ENCODE assay signal across 8 mouse cellular contexts in genomic region chr2:91258054-91258453, GRCm38 (mm10). TPM values are rescaled to one million over a fixed set of nuclear protein-coding genes. Genes with fewer than 3 reads are reported as not detected.
DNase-seq lines count a peak whose midpoint lies in the region; ATAC-seq and TF ChIP-seq lines count a peak whose summit lies in the region.

No protein-coding gene starts in this region.

- H3K36me3 ChIP-seq in heart, embryonic 10.5 days, result peaks cover 23% of the 10 kb centered on the region
- H3K36me3 ChIP-seq in CH12.LX (replicated peaks in 1 of 2; ENCODE audit: control insufficient read depth in 1 of 2, insufficient read depth in 1 of 2, low read length in 1 of 2), result no peaks in the 10 kb centered on the region
- peaks cover 20% of the 10 kb centered on the region for H3K36me3 ChIP-seq in embryonic facial prominence, embryonic 10.5 days (replicated peaks)
- no peaks in the 10 kb centered on the region for H3K36me3 ChIP-seq in intestine, postnatal 0 days (ENCODE audit: control insufficient read depth, insufficient read depth)
- no peaks in the 10 kb centered on the region for H3K36me3 ChIP-seq in neural tube, embryonic 14.5 days (ENCODE audit: control insufficient read depth, insufficient read depth, low read length)

- no peak for DNase-seq in heart, embryonic 10.5 days (ENCODE audit: low spot score)
- DNase-seq in heart, postnatal 36 days, result no peak
- DNase-seq in CH12.LX (ENCODE audit: extremely low read depth), result no peak
- no peak for DNase-seq in embryonic facial prominence, embryonic 10.5 days (ENCODE audit: low spot score)
- no peak for DNase-seq in thymus, adult 18-20 months
- DNase-seq in spleen, adult 18-20 months, result no peak

- no peaks in the 10 kb centered on the region for H3K9me3 ChIP-seq in heart, embryonic 10.5 days
- no peaks in the 10 kb centered on the region for H3K9me3 ChIP-seq in CH12.LX (replicated peaks; ENCODE audit: low read length)
- H3K9me3 ChIP-seq in embryonic facial prominence, embryonic 10.5 days, result no peaks in the 10 kb centered on the region
- no peaks in the 10 kb centered on the region for H3K9me3 ChIP-seq in intestine, postnatal 0 days (ENCODE audit: control insufficient read depth)
- no peaks in the 10 kb centered on the region for H3K9me3 ChIP-seq in neural tube, embryonic 14.5 days (ENCODE audit: control insufficient read depth, low read length)

- intact Hi-C loops in heart, postnatal 36 days (cut with DNase I), result loop anchor here (5.0 kb wide), 1 partner anchor 141 kb away; the partner anchor contains the start of gene Mybpc3

- in situ Hi-C loops in CH12.LX (cut with MboI; ENCODE audit: low pct_ligation_motif_present, low pct_unique_long_range_greater_than_20kb, low sequenced_read_pairs), result no loop called here

- TF ChIP-seq EP300 in CH12.LX (IDR thresholded peaks at IDR 0.05; ENCODE audit: low read length), result no peak

- dilution Hi-C loops in CH12.LX (cut with MboI; ENCODE audit: extremely low pct_ligation_motif_present, extremely low pct_unique_long_range_greater_than_20kb, low sequenced_read_pairs), result no loop called here

- no peaks in the 10 kb centered on the region for H3K79me2 ChIP-seq in CH12.LX (replicated peaks; ENCODE audit: control insufficient read depth, extremely low read depth, insufficient read depth, poor library complexity, severe bottlenecking)

- no peak for TF ChIP-seq CTCF in CH12.LX (conservative IDR thresholded peaks at IDR 0.05 in 1 of 2, IDR thresholded peaks at IDR 0.05 in 1 of 2; ENCODE audit: low read depth in 2 of 2, low read length in 2 of 2)
- TF ChIP-seq CTCF in intestine, postnatal 0 days (IDR thresholded peaks at IDR 0.05; ENCODE audit: low read depth), result no peak

- peaks cover 44% of the 10 kb centered on the region for H3K27me3 ChIP-seq in heart, embryonic 10.5 days (ENCODE audit: insufficient read depth, poor library complexity, severe bottlenecking)
- H3K27me3 ChIP-seq in CH12.LX (replicated peaks), result peaks cover 6% of the 10 kb centered on the region
- H3K27me3 ChIP-seq in embryonic facial prominence, embryonic 10.5 days (replicated peaks; ENCODE audit: low read depth, poor library complexity, severe bottlenecking), result peaks cover 55% of the 10 kb centered on the region
- peaks cover 4% of the 10 kb centered on the region for H3K27me3 ChIP-seq in intestine, postnatal 0 days (replicated peaks; ENCODE audit: control insufficient read depth, insufficient read depth, low read length)
- peaks cover 12% of the 10 kb centered on the region for H3K27me3 ChIP-seq in neural tube, embryonic 14.5 days (ENCODE audit: control insufficient read depth, insufficient read depth, low read length)

- H3K9ac ChIP-seq in CH12.LX (ENCODE audit: insufficient read depth, low read depth), result no peak overlapping the region
- H3K9ac ChIP-seq in intestine, postnatal 0 days (ENCODE audit: low read depth, low read length), result peak overlapping the region; percentile 37; the same call in 1 of the 2 replicates
- peak overlapping the region; percentile 25 for H3K9ac ChIP-seq in neural tube, embryonic 14.5 days (replicated peaks; ENCODE audit: low read depth, low read length)

- H3K4me1 ChIP-seq in heart, embryonic 10.5 days, result peaks cover 54% of the 10 kb centered on the region
- 0 out of 4 replicates have a peak, but pooled peaks cover 0 to 7% of the 10 kb centered on the region in 2 experiments for H3K4me1 ChIP-seq in CH12.LX (ENCODE audit: control insufficient read depth in 1 of 2, insufficient read depth in 2 of 2)
- H3K4me1 ChIP-seq in embryonic facial prominence, embryonic 10.5 days, result peaks cover 60% of the 10 kb centered on the region
- peaks cover 5% of the 10 kb centered on the region; the same call in 1 of the 2 replicates for H3K4me1 ChIP-seq in intestine, postnatal 0 days (replicated peaks; ENCODE audit: control insufficient read depth, insufficient read depth, low read length)
- peaks cover 19% of the 10 kb centered on the region for H3K4me1 ChIP-seq in neural tube, embryonic 14.5 days (ENCODE audit: control insufficient read depth, insufficient read depth, low read length)

- 78% methylated on average over 5 of the region's 5 CpGs for WGBS in heart, embryonic 10.5 days
- WGBS in embryonic facial prominence, embryonic 10.5 days, result 66% methylated on average over 5 of the region's 5 CpGs
- WGBS in intestine, postnatal 0 days, result 55% methylated on average over 5 of the region's 5 CpGs
- 49% methylated on average over 5 of the region's 5 CpGs for WGBS in neural tube, embryonic 14.5 days

- H3K27ac ChIP-seq in heart, embryonic 10.5 days, result peak overlapping the region; percentile 85
- no peak overlapping the region for H3K27ac ChIP-seq in CH12.LX (ENCODE audit: insufficient read depth, low read depth)
- H3K27ac ChIP-seq in embryonic facial prominence, embryonic 10.5 days (replicated peaks), result peak overlapping the region; percentile 83
- H3K27ac ChIP-seq in intestine, postnatal 0 days (ENCODE audit: low read depth, low read length), result no peak overlapping the region
- H3K27ac ChIP-seq in neural tube, embryonic 14.5 days (ENCODE audit: low read depth, low read length), result 0 out of 2 replicates have a peak overlapping the region, but pooled peaks have one; percentile 34

- TF ChIP-seq RAD21 in CH12.LX (IDR thresholded peaks at IDR 0.05; ENCODE audit: low read depth, low read length), result no peak

- peak overlapping the region; percentile 74; the same call in 1 of the 2 replicates for H3K4me2 ChIP-seq in CH12.LX (ENCODE audit: insufficient read depth, low read depth, poor library complexity, severe bottlenecking)
- H3K4me2 ChIP-seq in intestine, postnatal 0 days (replicated peaks; ENCODE audit: low read depth), result peak overlapping the region; percentile 78
- peak overlapping the region; percentile 95 for H3K4me2 ChIP-seq in neural tube, embryonic 14.5 days (ENCODE audit: low read depth, low read length)

- no peak for TF ChIP-seq POLR2A in CH12.LX (IDR thresholded peaks at IDR 0.05; ENCODE audit: low read depth, low read length)

- no peak for ATAC-seq in intestine, postnatal 0 days
- ATAC-seq in neural tube, embryonic 14.5 days (ENCODE audit: low read depth), result peak; percentile 44; the same call in 1 of the 2 replicates

- peak overlapping the region; percentile 75 for H3K4me3 ChIP-seq in heart, embryonic 10.5 days
- H3K4me3 ChIP-seq in CH12.LX (replicated peaks in 1 of 3; ENCODE audit: low read depth in 2 of 3, low read length in 2 of 3, poor library complexity in 1 of 3), result peak overlapping the region in 1 of 3 experiments; percentile 5
- H3K4me3 ChIP-seq in embryonic facial prominence, embryonic 10.5 days, result peak overlapping the region; percentile 67
- H3K4me3 ChIP-seq in intestine, postnatal 0 days (ENCODE audit: low read depth, low read length), result no peak overlapping the region
- H3K4me3 ChIP-seq in neural tube, embryonic 14.5 days (ENCODE audit: low read depth, low read length), result peak overlapping the region; percentile 47

RNA-seq across cellular contexts. Expression of gene Pacsin3, which starts 2.3 kb away (rescaled TPM):
- polyA plus RNA-seq in heart, embryonic 10.5 days (2016; fragmentation: Nextera tagmentation; extraction: Ambion mirVana), result 26.0 and 27.4 TPM in 2 replicates
- total RNA-seq in heart, postnatal 36 days (2021), result 100 to 1,000 TPM; 150 to 151 TPM
- total RNA-seq in CH12.LX (2012; rRNA removed) (5.3 and 9.1 TPM in 2 replicates), CH12.LX (2014; rRNA removed) (1.2 and 1.5 TPM in 2 replicates)
- polyA plus RNA-seq in CH12.LX (2012; ENCODE audit: insufficient read length, low read depth), result 1.4 and 3.1 TPM in 2 replicates
- polyA plus RNA-seq in embryonic facial prominence, embryonic 10.5 days (2016; fragmentation: Nextera tagmentation; extraction: Ambion mirVana), result 33.4 and 33.6 TPM in 2 replicates
- 6.5 and 7.3 TPM in 2 replicates for polyA plus RNA-seq in intestine, postnatal 0 days (2015; fragmentation: Nextera tagmentation; extraction: Ambion mirVana)
- polyA plus RNA-seq in neural tube, embryonic 14.5 days (2014; fragmentation: Nextera tagmentation; extraction: Ambion mirVana), result 11.7 and 13.1 TPM in 2 replicates

RNA-seq across cellular contexts. Expression of gene Arfgap2, which starts 6.7 kb away (rescaled TPM):
- 82.3 and 85.7 TPM in 2 replicates for polyA plus RNA-seq in heart, embryonic 10.5 days (2016; fragmentation: Nextera tagmentation; extraction: Ambion mirVana)
- 10 to 100 TPM; 57.1 to 60.9 TPM for total RNA-seq in heart, postnatal 36 days (2021)
- total RNA-seq in CH12.LX (2012; rRNA removed) (57.0 and 71.6 TPM in 2 replicates), CH12.LX (2014; rRNA removed) (48.3 and 55.1 TPM in 2 replicates)
- polyA plus RNA-seq in CH12.LX (2012; ENCODE audit: insufficient read length, low read depth), result 77.6 and 80.0 TPM in 2 replicates
- polyA plus RNA-seq in embryonic facial prominence, embryonic 10.5 days (2016; fragmentation: Nextera tagmentation; extraction: Ambion mirVana), result 101 and 102 TPM in 2 replicates
- polyA plus RNA-seq in intestine, postnatal 0 days (2015; fragmentation: Nextera tagmentation; extraction: Ambion mirVana), result 37.6 and 39.0 TPM in 2 replicates
- polyA plus RNA-seq in neural tube, embryonic 14.5 days (2014; fragmentation: Nextera tagmentation; extraction: Ambion mirVana), result 52.9 and 68.8 TPM in 2 replicates

RNA-seq across cellular contexts. Expression of gene Ddb2, which starts 21.3 kb away (rescaled TPM):
- polyA plus RNA-seq in heart, embryonic 10.5 days (2016; fragmentation: Nextera tagmentation; extraction: Ambion mirVana), result 7.3 and 9.4 TPM in 2 replicates
- 1 to 10 TPM; 3.0 to 3.9 TPM for total RNA-seq in heart, postnatal 36 days (2021)
- total RNA-seq in CH12.LX (2012; rRNA removed) (11.0 and 13.9 TPM in 2 replicates), CH12.LX (2014; rRNA removed) (20.2 and 23.4 TPM in 2 replicates)
- polyA plus RNA-seq in CH12.LX (2012; ENCODE audit: insufficient read length, low read depth), result 14.1 and 15.2 TPM in 2 replicates
- polyA plus RNA-seq in embryonic facial prominence, embryonic 10.5 days (2016; fragmentation: Nextera tagmentation; extraction: Ambion mirVana), result 9.3 and 9.9 TPM in 2 replicates
- polyA plus RNA-seq in intestine, postnatal 0 days (2015; fragmentation: Nextera tagmentation; extraction: Ambion mirVana), result 4.4 and 6.1 TPM in 2 replicates
- polyA plus RNA-seq in neural tube, embryonic 14.5 days (2014; fragmentation: Nextera tagmentation; extraction: Ambion mirVana), result 12.9 and 13.5 TPM in 2 replicates

RNA-seq across cellular contexts. Expression of gene Acp2, which starts 55.4 kb away (rescaled TPM):
- polyA plus RNA-seq in heart, embryonic 10.5 days (2016; fragmentation: Nextera tagmentation; extraction: Ambion mirVana), result 17.6 and 24.2 TPM in 2 replicates
- 10 to 100 TPM; 18.0 to 19.5 TPM for total RNA-seq in heart, postnatal 36 days (2021)
- 3.1 and 4.2 TPM in 2 replicates for total RNA-seq in CH12.LX (2012; rRNA removed)
- total RNA-seq in CH12.LX (2014; rRNA removed), result 2.4 and 2.9 TPM in 2 replicates
- 3.1 TPM in 2 replicates for polyA plus RNA-seq in CH12.LX (2012; ENCODE audit: insufficient read length, low read depth)
- 26.0 and 29.0 TPM in 2 replicates for polyA plus RNA-seq in embryonic facial prominence, embryonic 10.5 days (2016; fragmentation: Nextera tagmentation; extraction: Ambion mirVana)
- polyA plus RNA-seq in intestine, postnatal 0 days (2015; fragmentation: Nextera tagmentation; extraction: Ambion mirVana), result 20.4 and 20.5 TPM in 2 replicates
- 43.2 and 45.9 TPM in 2 replicates for polyA plus RNA-seq in neural tube, embryonic 14.5 days (2014; fragmentation: Nextera tagmentation; extraction: Ambion mirVana)

RNA-seq across cellular contexts. Expression of gene Nr1h3, which starts 55.4 kb away (rescaled TPM):
- polyA plus RNA-seq in heart, embryonic 10.5 days (2016; fragmentation: Nextera tagmentation; extraction: Ambion mirVana), result 1.9 and 4.5 TPM in 2 replicates
- total RNA-seq in heart, postnatal 36 days (2021), result 10 to 100 TPM; 17.3 TPM
- total RNA-seq in CH12.LX (2012; rRNA removed) (0.50 and 0.93 TPM in 2 replicates), CH12.LX (2014; rRNA removed) (0.17 and 0.59 TPM in 2 replicates)
- 0.19 TPM in 1 of 2 replicates, not detected in the other for polyA plus RNA-seq in CH12.LX (2012; ENCODE audit: insufficient read length, low read depth)
- polyA plus RNA-seq in embryonic facial prominence, embryonic 10.5 days (2016; fragmentation: Nextera tagmentation; extraction: Ambion mirVana), result 1.1 and 1.4 TPM in 2 replicates
- polyA plus RNA-seq in intestine, postnatal 0 days (2015; fragmentation: Nextera tagmentation; extraction: Ambion mirVana), result 22.7 TPM in 2 replicates
- 1.7 and 2.1 TPM in 2 replicates for polyA plus RNA-seq in neural tube, embryonic 14.5 days (2014; fragmentation: Nextera tagmentation; extraction: Ambion mirVana)

Comparison
In these comparisons a context has a peak if more than half of its experiments do, and no peak if none do; other contexts are left out.
1. H3K27ac ChIP-seq: peak in heart, embryonic 10.5 days (single experiment), embryonic facial prominence, embryonic 10.5 days (single experiment) and neural tube, embryonic 14.5 days (single experiment); none in CH12.LX (single experiment) and intestine, postnatal 0 days (single experiment).
2. Peak in every context shown above with its lines, with median percentiles within 50 percentile points of each other: H3K4me2 ChIP-seq.